13 mouse cellular contexts compared by ENCODE assay signal in the genomic region with DNA sequence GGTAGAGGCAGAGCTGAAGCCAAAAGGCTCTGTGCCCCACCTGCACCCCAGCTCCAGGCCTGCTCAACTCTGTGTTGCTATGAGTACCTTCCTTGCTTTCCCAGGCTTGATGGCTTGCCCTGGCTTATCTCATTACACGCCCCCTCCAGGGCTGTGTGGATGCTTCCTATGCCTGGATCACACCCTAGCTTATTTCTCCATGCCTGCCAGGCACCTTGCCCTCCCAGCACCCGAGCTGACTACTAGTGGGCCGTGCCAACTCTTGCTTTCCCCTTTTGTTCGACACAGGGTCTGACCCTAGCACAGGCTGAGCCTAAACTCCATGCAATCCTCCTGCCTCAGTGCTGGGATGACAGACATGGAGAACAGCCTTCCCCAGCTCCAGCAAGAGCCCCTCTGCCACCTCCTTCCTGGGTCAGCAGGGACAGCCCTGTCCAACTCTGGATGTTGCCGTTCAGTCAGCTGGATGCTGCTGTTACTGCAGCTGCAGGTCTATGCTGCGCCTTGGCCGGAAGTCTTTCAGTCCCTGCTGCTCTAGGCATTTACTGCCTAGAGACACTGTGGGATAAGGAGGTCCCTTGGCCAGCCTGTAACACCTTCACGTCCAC. TPM values are rescaled to one million over a fixed set of nuclear protein-coding genes. Genes with fewer than 3 reads are reported as not detected.
DNase-seq lines count a peak whose midpoint lies in the region; ATAC-seq and TF ChIP-seq lines count a peak whose summit lies in the region.
"Had no signal": no experiment of that assay in that cellular context is flagged by ENCODE, and none has a peak within 500 bp of the region (broad histone marks: within the 10 kb centered on the region; RNA-seq: fewer than 3 reads in every experiment).

No protein-coding gene starts in this region.

- H3K36me3 ChIP-seq in megakaryocyte, embryonic 14.5 days (replicated peaks; ENCODE audit: low read length) = peaks cover 21% of the 10 kb centered on the region
- H3K36me3 ChIP-seq in forebrain, embryonic 12.5 days (replicated peaks) = peaks cover 28% of the 10 kb centered on the region
- H3K36me3 ChIP-seq in hindbrain, embryonic 16.5 days (ENCODE audit: control insufficient read depth, insufficient read depth, low read length) = peaks cover 10% of the 10 kb centered on the region
- peaks cover 20% of the 10 kb centered on the region for H3K36me3 ChIP-seq in neural tube, embryonic 15.5 days

- peak overlapping the region; percentile 82 for H3K4me2 ChIP-seq in forebrain, embryonic 12.5 days
- peak overlapping the region; percentile 83 for H3K4me2 ChIP-seq in hindbrain, embryonic 16.5 days (ENCODE audit: low read length)
- H3K4me2 ChIP-seq in neural tube, embryonic 15.5 days = peak overlapping the region; percentile 85
- H3K4me2 ChIP-seq: intestine, embryonic 15.5 days had no signal

- 77% methylated on average over 8 of the region's 8 CpGs for WGBS in forebrain, embryonic 12.5 days
- WGBS in hindbrain, embryonic 16.5 days = 67% methylated on average over 8 of the region's 8 CpGs
- 69% methylated on average over 8 of the region's 8 CpGs for WGBS in neural tube, embryonic 15.5 days

- DNase-seq in gastrocnemius, adult 2 months = no peak
- DNase-seq in layer of hippocampus, postnatal 10 days (ENCODE audit: low spot score in 2 of 2) = no peak
- DNase-seq: lung, adult 18-20 months; thymus, postnatal 36 days had no signal

- H3K9me3 ChIP-seq in megakaryocyte, embryonic 14.5 days = no peaks in the 10 kb centered on the region
- H3K9me3 ChIP-seq in forebrain, embryonic 12.5 days = no peaks in the 10 kb centered on the region
- no peaks in the 10 kb centered on the region for H3K9me3 ChIP-seq in hindbrain, embryonic 16.5 days (ENCODE audit: control insufficient read depth, low read length)
- H3K9me3 ChIP-seq in neural tube, embryonic 15.5 days (replicated peaks) = no peaks in the 10 kb centered on the region
- H3K9me3 ChIP-seq: heart, embryonic 10.5 days; intestine, embryonic 15.5 days; limb, embryonic 10.5 days had no signal

- peak overlapping the region; percentile 12; the same call in 1 of the 2 replicates for H3K9ac ChIP-seq in forebrain, embryonic 12.5 days
- H3K9ac ChIP-seq in hindbrain, embryonic 16.5 days (ENCODE audit: low read depth, low read length) = peak overlapping the region; percentile 84; the same call in 1 of the 2 replicates
- peak overlapping the region; percentile 58 for H3K9ac ChIP-seq in neural tube, embryonic 15.5 days (replicated peaks)
- H3K9ac ChIP-seq: intestine, embryonic 15.5 days had no signal

- intact Hi-C loops in gastrocnemius, adult 2 months (cut with DNase I) = no loop called here

- no peak for ATAC-seq in megakaryocyte, adult 5-6 weeks (ENCODE audit: poor library complexity, severe bottlenecking)
- no peak for ATAC-seq in forebrain, embryonic 12.5 days (ENCODE audit: low FRiP score)
- ATAC-seq in hindbrain, embryonic 16.5 days = no peak
- no peak for ATAC-seq in neural tube, embryonic 15.5 days (ENCODE audit: low FRiP score)
- ATAC-seq: intestine, embryonic 15.5 days had no signal

- peak overlapping the region; percentile 95; the same call in 1 of the 2 replicates for H3K27ac ChIP-seq in forebrain, embryonic 12.5 days
- peak overlapping the region; percentile 98 for H3K27ac ChIP-seq in hindbrain, embryonic 16.5 days (ENCODE audit: low read depth, low read length)
- H3K27ac ChIP-seq in neural tube, embryonic 15.5 days (replicated peaks) = peak overlapping the region; percentile 95
- no peak overlapping the region for H3K27ac ChIP-seq in gastrocnemius, adult 2 months
- H3K27ac ChIP-seq: heart, embryonic 10.5 days; intestine, embryonic 15.5 days; limb, embryonic 10.5 days had no signal

- peak overlapping the region; percentile 82 for H3K4me3 ChIP-seq in megakaryocyte, embryonic 14.5 days (replicated peaks)
- 0 out of 2 replicates have a peak overlapping the region, but pooled peaks have one; percentile 60 for H3K4me3 ChIP-seq in forebrain, embryonic 12.5 days (replicated peaks)
- H3K4me3 ChIP-seq in hindbrain, embryonic 16.5 days (ENCODE audit: low read length) = no peak overlapping the region
- H3K4me3 ChIP-seq in neural tube, embryonic 15.5 days (replicated peaks) = no peak overlapping the region
- H3K4me3 ChIP-seq in gastrocnemius, adult 2 months = no peak overlapping the region
- H3K4me3 ChIP-seq: heart, embryonic 10.5 days; intestine, embryonic 15.5 days; limb, embryonic 10.5 days had no signal

- TF ChIP-seq CTCF in gastrocnemius, adult 2 months (IDR thresholded peaks at IDR 0.05) = no peak

- peaks cover 51% of the 10 kb centered on the region for H3K27me3 ChIP-seq in megakaryocyte, embryonic 14.5 days (replicated peaks)
- H3K27me3 ChIP-seq in forebrain, embryonic 12.5 days = peaks cover 14% of the 10 kb centered on the region; the same call in 1 of the 2 replicates
- H3K27me3 ChIP-seq in hindbrain, embryonic 16.5 days (replicated peaks; ENCODE audit: control insufficient read depth, insufficient read depth, low read length) = no peaks in the 10 kb centered on the region
- no peaks in the 10 kb centered on the region for H3K27me3 ChIP-seq in neural tube, embryonic 15.5 days (replicated peaks)

- H3K4me1 ChIP-seq in megakaryocyte, embryonic 14.5 days = peaks cover 93% of the 10 kb centered on the region
- H3K4me1 ChIP-seq in forebrain, embryonic 12.5 days = peaks cover 88% of the 10 kb centered on the region
- H3K4me1 ChIP-seq in hindbrain, embryonic 16.5 days (ENCODE audit: control insufficient read depth, insufficient read depth, low read depth, low read length) = peaks cover 60% of the 10 kb centered on the region
- H3K4me1 ChIP-seq in neural tube, embryonic 15.5 days = peaks cover 90% of the 10 kb centered on the region

RNA-seq across cellular contexts. Expression of a gene that starts 1.9 kb away (rescaled TPM):
- polyA plus RNA-seq in megakaryocyte, embryonic 14.5 days (2012; ENCODE audit: insufficient read depth, low replicate concordance) = 0.92 and 4.5 TPM in 2 replicates
- total RNA-seq in megakaryocyte, adult 5-6 weeks (2015) = not detected in 2 replicates
- total RNA-seq in megakaryocyte, adult 5-6 weeks (2017) = not detected in 2 replicates
- polyA plus RNA-seq in forebrain, embryonic 12.5 days (2016; fragmentation: Nextera tagmentation; extraction: Ambion mirVana) = 144 and 165 TPM in 2 replicates
- polyA plus RNA-seq in hindbrain, embryonic 16.5 days (2015; fragmentation: Nextera tagmentation; extraction: Ambion mirVana) = 139 and 149 TPM in 2 replicates
- 122 and 144 TPM in 2 replicates for polyA plus RNA-seq in neural tube, embryonic 15.5 days (2015; fragmentation: Nextera tagmentation; extraction: Ambion mirVana)
- under 1 TPM; 0.20 to 0.77 TPM for total RNA-seq in gastrocnemius, adult 2 months (2021)
- 100 to 1,000 TPM; 179 to 181 TPM for total RNA-seq in layer of hippocampus, postnatal 10 days (2021)
- total RNA-seq: monocyte, adult 5-6 weeks had no signal

RNA-seq across cellular contexts. Expression of a gene that starts 5.4 kb away (rescaled TPM):
- 7,349 and 10,126 TPM in 2 replicates for polyA plus RNA-seq in megakaryocyte, embryonic 14.5 days (2012; ENCODE audit: insufficient read depth, low replicate concordance)
- 1,580 and 1,599 TPM in 2 replicates for total RNA-seq in megakaryocyte, adult 5-6 weeks (2015)
- 1,732 and 1,915 TPM in 2 replicates for total RNA-seq in megakaryocyte, adult 5-6 weeks (2017)
- polyA plus RNA-seq in forebrain, embryonic 12.5 days (2016; fragmentation: Nextera tagmentation; extraction: Ambion mirVana) = 708 and 760 TPM in 2 replicates
- 491 and 527 TPM in 2 replicates for polyA plus RNA-seq in hindbrain, embryonic 16.5 days (2015; fragmentation: Nextera tagmentation; extraction: Ambion mirVana)
- polyA plus RNA-seq in neural tube, embryonic 15.5 days (2015; fragmentation: Nextera tagmentation; extraction: Ambion mirVana) = 544 and 638 TPM in 2 replicates
- 100 to 1,000 TPM; 634 to 773 TPM for total RNA-seq in gastrocnemius, adult 2 months (2021)
- 100 to 1,000 TPM; 733 to 857 TPM for total RNA-seq in layer of hippocampus, postnatal 10 days (2021)

RNA-seq across cellular contexts. Expression of a gene that starts 22.7 kb away (rescaled TPM):
- 62.0 and 88.2 TPM in 2 replicates for polyA plus RNA-seq in megakaryocyte, embryonic 14.5 days (2012; ENCODE audit: insufficient read depth, low replicate concordance)
- total RNA-seq in megakaryocyte, adult 5-6 weeks (2015) = 25.6 and 27.4 TPM in 2 replicates
- total RNA-seq in megakaryocyte, adult 5-6 weeks (2017) = 13.8 and 17.8 TPM in 2 replicates
- 42.6 and 44.4 TPM in 2 replicates for polyA plus RNA-seq in forebrain, embryonic 12.5 days (2016; fragmentation: Nextera tagmentation; extraction: Ambion mirVana)
- polyA plus RNA-seq in hindbrain, embryonic 16.5 days (2015; fragmentation: Nextera tagmentation; extraction: Ambion mirVana) = 31.7 and 32.8 TPM in 2 replicates
- polyA plus RNA-seq in neural tube, embryonic 15.5 days (2015; fragmentation: Nextera tagmentation; extraction: Ambion mirVana) = 26.9 and 36.6 TPM in 2 replicates
- 1 to 10 TPM; 5.7 to 8.1 TPM for total RNA-seq in gastrocnemius, adult 2 months (2021)
- total RNA-seq in layer of hippocampus, postnatal 10 days (2021) = 10 to 100 TPM; 19.7 to 22.2 TPM

RNA-seq across cellular contexts. Expression of a gene that starts 31.7 kb away (rescaled TPM):
- polyA plus RNA-seq in megakaryocyte, embryonic 14.5 days (2012; ENCODE audit: insufficient read depth, low replicate concordance) = 15.1 and 26.0 TPM in 2 replicates
- total RNA-seq in megakaryocyte, adult 5-6 weeks (2015) = 0.32 and 0.83 TPM in 2 replicates
- total RNA-seq in megakaryocyte, adult 5-6 weeks (2017) = not detected in 2 replicates
- 3.7 and 3.8 TPM in 2 replicates for polyA plus RNA-seq in forebrain, embryonic 12.5 days (2016; fragmentation: Nextera tagmentation; extraction: Ambion mirVana)
- 8.1 and 8.5 TPM in 2 replicates for polyA plus RNA-seq in hindbrain, embryonic 16.5 days (2015; fragmentation: Nextera tagmentation; extraction: Ambion mirVana)
- 5.6 and 8.2 TPM in 2 replicates for polyA plus RNA-seq in neural tube, embryonic 15.5 days (2015; fragmentation: Nextera tagmentation; extraction: Ambion mirVana)
- 1 to 10 TPM in 1 of 2 experiments, under 1 TPM in 1; 0.84 to 1.0 TPM for total RNA-seq in gastrocnemius, adult 2 months (2021)
- total RNA-seq in layer of hippocampus, postnatal 10 days (2021) = 1 to 10 TPM; 7.1 to 8.0 TPM

RNA-seq across cellular contexts. Expression of a gene that starts 32.1 kb away (rescaled TPM):
- 19.0 and 21.1 TPM in 2 replicates for polyA plus RNA-seq in megakaryocyte, embryonic 14.5 days (2012; ENCODE audit: insufficient read depth, low replicate concordance)
- total RNA-seq in megakaryocyte, adult 5-6 weeks (2015) = 0.16 and 0.96 TPM in 2 replicates
- total RNA-seq in megakaryocyte, adult 5-6 weeks (2017) = 0.37 TPM in 1 of 2 replicates, not detected in the other
- polyA plus RNA-seq in forebrain, embryonic 12.5 days (2016; fragmentation: Nextera tagmentation; extraction: Ambion mirVana) = 4.1 and 4.4 TPM in 2 replicates
- polyA plus RNA-seq in hindbrain, embryonic 16.5 days (2015; fragmentation: Nextera tagmentation; extraction: Ambion mirVana) = 7.5 and 7.6 TPM in 2 replicates
- polyA plus RNA-seq in neural tube, embryonic 15.5 days (2015; fragmentation: Nextera tagmentation; extraction: Ambion mirVana) = 4.3 and 7.3 TPM in 2 replicates
- total RNA-seq in gastrocnemius, adult 2 months (2021) = 1 to 10 TPM; 1.5 to 2.5 TPM
- total RNA-seq in layer of hippocampus, postnatal 10 days (2021) = 10 to 100 TPM; 10.3 to 11.6 TPM
- total RNA-seq: monocyte, adult 5-6 weeks had no signal

Comparison
In these comparisons a context has a peak if more than half of its experiments do, and no peak if none do; other contexts are left out.
1. H3K4me3 ChIP-seq: peak in megakaryocyte, embryonic 14.5 days (single experiment) and forebrain, embryonic 12.5 days (single experiment); none in hindbrain, embryonic 16.5 days (single experiment), neural tube, embryonic 15.5 days (single experiment) and gastrocnemius, adult 2 months (single experiment).
2. H3K9ac ChIP-seq: peak in every context shown above with its lines; median percentile 84 in hindbrain, embryonic 16.5 days; 58 in neural tube, embryonic 15.5 days; 12 in forebrain, embryonic 12.5 days.
3. RNA of a gene that starts 1.9 kb away (polyA plus RNA-seq): 144 to 165 TPM in forebrain, embryonic 12.5 days, 122 to 144 TPM in neural tube, embryonic 15.5 days and 139 to 149 TPM in hindbrain, embryonic 16.5 days; 0.92 to 4.5 TPM in megakaryocyte, embryonic 14.5 days; every median in the first group is over 10 times any median in the second.
4. Peak in every context shown above with its lines, with median percentiles within 50 percentile points of each other: H3K4me2 ChIP-seq.